Mouse (Mus musculus) ES-E14 (cell line): ENCODE data around the gene Sash1.

Experiments
- CHD2 ChIP-seq: IDR thresholded peaks from 2 replicates; pipeline ENCODE4 v1.6.1; 2014; ENCODE audit warnings: mild to moderate bottlenecking, low read depth, low read length, inconsistent platforms
- HCFC1 ChIP-seq: IDR thresholded peaks from 2 replicates; pipeline ENCODE4 v1.6.1; 2012; ENCODE audit warnings: low read length, inconsistent platforms, borderline replicate concordance; ENCODE audit not compliant: insufficient read depth
- MAFK ChIP-seq: IDR thresholded peaks from 2 replicates; pipeline ENCODE4 v1.6.1; 2014; ENCODE audit warnings: mild to moderate bottlenecking, low read depth, low read length, inconsistent platforms; ENCODE audit not compliant: insufficient read depth

DNA sequence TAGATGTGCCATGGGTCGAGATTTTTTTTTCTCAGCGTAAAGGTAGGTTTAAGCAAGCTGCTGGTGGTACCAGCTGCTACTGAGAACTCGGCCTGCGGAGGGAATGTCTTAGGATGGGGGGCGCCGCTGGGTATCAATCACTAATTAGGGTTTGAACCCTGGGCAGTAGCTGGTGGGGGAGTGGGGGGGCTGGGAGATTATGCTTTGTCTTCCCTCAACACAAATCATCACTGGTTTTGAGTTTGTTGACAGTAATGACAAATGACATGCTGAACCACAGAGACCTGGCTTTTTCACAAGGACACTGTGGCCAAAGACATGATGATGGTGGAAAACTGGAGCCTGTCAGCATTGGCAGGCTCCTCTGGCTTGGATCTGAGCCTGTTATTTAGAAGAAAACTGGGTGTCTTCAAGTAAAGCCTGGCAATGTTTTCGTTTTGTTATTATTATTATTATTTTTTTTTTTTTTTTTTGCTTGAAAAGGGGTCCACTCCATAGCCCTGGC is 191.8 kb downstream of the Sash1 start:
- no peak for TF ChIP-seq HCFC1
- TF ChIP-seq MAFK = no peak
- no peak for TF ChIP-seq CHD2
